Mouse (Mus musculus): ENCODE measurements around the gene Fsip1. TPM values are rescaled to one million over a fixed set of nuclear protein-coding genes. Genes with fewer than 3 reads are reported as not detected.
"Not testable (repeated sequence)": the region's sequence is repeated elsewhere in the genome, so short reads cannot be mapped to it uniquely, and the experiment has no call there.

The Fsip1 gene
- 2.4 and 2.5 TPM in 2 replicates for polyA plus RNA-seq (2016; fragmentation: Nextera tagmentation; extraction: Ambion mirVana)

- Histone ChIP-seq H3K36me3 (replicated peaks) (no peaks in the 10 kb centered on the region), H3K4me1 (peaks cover 9% of the 10 kb centered on the region), H3K4me3 (peak within 1 kb of the TSS; percentile 60), H3K9me3 (no peaks in the 10 kb centered on the region), H3K27ac (peak within 1 kb of the TSS; percentile 88), H3K27me3 (ENCODE audit: poor library complexity, severe bottlenecking) (no peaks in the 10 kb centered on the region)
- under 1% methylated on average over 25 of the region's 25 CpGs for WGBS
- peak; percentile 83 for DNase-seq (ENCODE audit: extremely low spot score, low spot score)
These were observed at the start of gene Fsip1 for GRCm38 (mm10) chr2:118256621-118257053. Gene Fsip1, minus strand, starts transcription at chr2:118256966.

DNA sequence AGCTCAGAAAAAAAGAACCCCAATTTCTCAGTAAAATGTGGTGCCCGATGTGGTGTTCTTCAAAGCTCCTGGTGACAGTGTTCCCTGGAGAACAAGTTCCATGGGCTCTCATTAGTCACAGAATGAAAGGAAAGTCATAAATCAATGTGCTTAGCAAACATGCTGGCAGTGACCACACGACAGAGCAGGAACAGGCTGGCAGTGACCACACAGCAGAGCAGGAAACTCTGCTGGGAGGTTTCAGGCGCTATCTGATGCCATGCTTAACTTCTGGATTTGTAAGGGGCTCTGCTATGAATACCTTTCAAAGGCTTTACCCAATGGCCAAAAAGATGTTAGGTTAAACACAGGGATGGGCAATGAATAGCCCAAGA lies 49.7 kb upstream of the Fsip1 start:
- Histone ChIP-seq H3K27me3 (ENCODE audit: poor library complexity, severe bottlenecking) (no peaks in the 10 kb centered on the region), H3K27ac (no peak overlapping the region), H3K4me1 (no peaks in the 10 kb centered on the region), H3K36me3 (replicated peaks) (no peaks in the 10 kb centered on the region), H3K4me3 (no peak overlapping the region), H3K9me3 (no peaks in the 10 kb centered on the region)
- WGBS = 68% methylated on average over 3 of the region's 3 CpGs
- DNase-seq (ENCODE audit: extremely low spot score, low spot score) = no peak

DNA sequence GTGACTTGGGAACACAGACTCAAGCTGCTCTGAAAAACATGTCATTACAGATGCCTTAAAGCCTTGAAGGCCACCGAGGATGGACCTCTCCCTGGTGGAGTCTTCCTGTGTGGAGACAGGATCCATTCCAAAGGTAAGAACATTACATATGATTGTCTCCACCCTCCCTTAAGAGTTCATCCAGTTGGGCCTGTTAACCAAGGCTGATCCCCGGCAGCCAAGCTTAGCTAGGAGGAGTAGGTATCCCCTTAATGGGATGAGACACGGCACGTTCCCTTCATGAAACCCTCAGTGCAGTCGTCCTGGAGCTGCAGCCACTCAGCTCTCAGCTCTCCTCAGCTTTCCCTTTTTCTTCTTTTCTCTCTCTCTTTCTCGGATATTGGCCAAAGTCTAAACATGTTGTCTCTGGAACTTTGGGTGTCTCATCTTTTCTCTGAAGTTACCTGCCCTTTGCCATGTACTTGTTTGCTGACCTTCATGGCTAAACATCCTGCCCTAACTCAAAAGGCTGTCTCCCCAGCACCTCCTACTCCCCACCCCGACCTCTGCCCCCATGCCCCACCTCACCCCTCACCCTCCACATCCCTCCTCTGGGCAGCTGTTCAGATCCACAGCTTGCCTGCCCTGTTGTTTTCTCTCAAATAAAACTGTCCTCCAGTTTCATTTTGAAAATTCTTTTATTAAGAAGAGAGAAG lies 49.2 kb upstream of the Fsip1 start:
- no peaks in the 10 kb centered on the region for H3K36me3 ChIP-seq (replicated peaks)
- peaks cover 3% of the 10 kb centered on the region; the same call in 1 of the 2 replicates for H3K4me1 ChIP-seq
- no peak for DNase-seq (ENCODE audit: extremely low spot score, low spot score)
- H3K9me3 ChIP-seq = no peaks in the 10 kb centered on the region
- WGBS = 76% methylated on average over 7 of the region's 7 CpGs
- no peak overlapping the region for H3K4me3 ChIP-seq
- H3K27ac ChIP-seq = no peak overlapping the region
- no peaks in the 10 kb centered on the region for H3K27me3 ChIP-seq (ENCODE audit: poor library complexity, severe bottlenecking)

- no peaks in the 10 kb centered on the region for H3K36me3 ChIP-seq (replicated peaks)
- H3K27ac ChIP-seq = no peak overlapping the region
These were observed 46.7 kb upstream of the Fsip1 start for GRCm38 (mm10) chr2:118303456-118303855.

DNA sequence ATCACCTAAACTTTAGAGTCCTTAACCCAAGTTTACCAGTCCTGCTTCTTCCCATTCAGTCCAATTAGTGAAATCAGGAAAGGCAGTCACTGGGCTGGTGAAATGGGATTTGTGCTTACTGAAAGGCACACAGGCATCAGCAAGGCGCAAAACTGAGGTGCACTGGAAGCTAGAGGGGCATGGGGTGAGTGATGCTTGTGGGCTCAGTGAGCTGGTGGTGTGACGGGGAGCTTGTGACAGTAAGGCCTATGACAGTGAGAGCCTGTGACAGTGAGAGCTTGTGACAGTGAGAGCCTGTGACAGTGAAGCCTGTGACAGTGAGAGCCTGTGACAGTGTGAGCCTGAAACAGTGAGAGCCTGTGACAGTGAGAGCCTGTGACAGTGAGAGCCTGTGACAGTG lies 44.9 kb upstream of the Fsip1 start:
- no peak overlapping the region for H3K27ac ChIP-seq
- no peak for DNase-seq (ENCODE audit: extremely low spot score, low spot score)
- H3K27me3 ChIP-seq (ENCODE audit: poor library complexity, severe bottlenecking) = no peaks in the 10 kb centered on the region
- 80% methylated on average over 2 of the region's 2 CpGs for WGBS
- no peaks in the 10 kb centered on the region for H3K36me3 ChIP-seq (replicated peaks)
- no peak overlapping the region for H3K4me3 ChIP-seq
- H3K4me1 ChIP-seq = peaks cover 6% of the 10 kb centered on the region; the same call in 1 of the 2 replicates
- no peaks in the 10 kb centered on the region for H3K9me3 ChIP-seq

More at GRCm38 (mm10) chr2:118303456-118303855, 46.7 kb upstream of the Fsip1 start:
- no peak overlapping the region for H3K4me3 ChIP-seq
- no peaks in the 10 kb centered on the region for H3K27me3 ChIP-seq (ENCODE audit: poor library complexity, severe bottlenecking)
- H3K4me1 ChIP-seq = peaks cover 4% of the 10 kb centered on the region; the same call in 1 of the 2 replicates
- whole genome bisulfite sequencing = 80% methylated on average over 4 of the region's 4 CpGs
- no peak for DNase-seq (ENCODE audit: extremely low spot score, low spot score)
- H3K9me3 ChIP-seq = no peaks in the 10 kb centered on the region

DNA sequence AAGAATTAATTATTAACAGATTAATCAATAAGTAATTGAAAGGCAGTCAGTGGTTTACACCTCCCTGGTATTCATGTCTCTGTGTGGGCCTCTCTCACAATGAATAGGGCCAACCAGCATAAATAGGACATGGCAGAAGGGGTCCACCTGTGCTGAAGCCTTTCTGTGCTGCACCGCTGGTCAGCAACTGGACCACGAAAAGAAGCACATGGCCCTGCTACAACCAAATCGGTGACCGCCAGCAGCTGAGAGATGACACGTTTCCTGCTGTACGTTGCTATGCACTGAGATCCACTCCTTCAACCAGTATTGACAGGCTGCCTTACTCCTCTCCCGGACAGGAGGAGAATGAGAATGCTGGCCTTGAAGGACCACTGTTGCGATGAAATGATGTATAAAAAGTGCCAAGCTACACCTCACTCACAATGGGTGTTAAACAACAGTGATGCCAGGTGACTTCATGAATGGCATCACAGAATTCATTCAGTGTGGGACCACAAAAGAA lies 44.3 kb upstream of the Fsip1 start:
- Histone ChIP-seq H3K27me3 (ENCODE audit: poor library complexity, severe bottlenecking) (no peaks in the 10 kb centered on the region), H3K4me1 (peaks cover 8% of the 10 kb centered on the region; the same call in 1 of the 2 replicates), H3K9me3 (no peaks in the 10 kb centered on the region), H3K36me3 (replicated peaks) (no peaks in the 10 kb centered on the region), H3K4me3 (no peak overlapping the region), H3K27ac (no peak overlapping the region)
- no peak for DNase-seq (ENCODE audit: extremely low spot score, low spot score)
- 86% methylated on average over 8 of the region's 8 CpGs for WGBS

- Histone ChIP-seq H3K9me3 (no peaks in the 10 kb centered on the region), H3K27ac (no peak overlapping the region), H3K36me3 (replicated peaks) (no peaks in the 10 kb centered on the region), H3K4me3 (no peak overlapping the region), H3K4me1 (peaks cover 8% of the 10 kb centered on the region; the same call in 1 of the 2 replicates), H3K27me3 (ENCODE audit: poor library complexity, severe bottlenecking) (no peaks in the 10 kb centered on the region)
- no peak for DNase-seq (ENCODE audit: extremely low spot score, low spot score)
- 95% methylated on average over 2 of the region's 2 CpGs for WGBS
These were observed 43.2 kb upstream of the Fsip1 start for GRCm38 (mm10) chr2:118299981-118300380.

DNA sequence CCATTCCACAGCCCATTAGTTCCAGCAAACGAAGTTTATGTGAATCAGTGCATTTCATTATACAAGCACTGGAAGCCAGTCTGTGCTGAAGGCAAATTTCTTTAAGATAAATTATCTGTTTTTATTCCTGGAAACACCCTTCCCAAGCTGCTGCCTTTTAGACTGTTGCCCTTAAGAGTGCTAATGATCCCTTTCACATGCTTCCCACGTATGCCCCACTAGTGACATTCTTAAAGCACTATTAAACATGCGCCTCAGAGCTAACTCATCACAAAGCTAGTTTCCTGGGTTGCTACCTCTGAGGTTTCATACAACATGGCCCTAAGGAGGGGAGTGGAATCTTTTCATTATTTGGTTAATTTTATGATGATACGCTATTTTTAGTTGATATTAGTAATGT lies 41.8 kb upstream of the Fsip1 start:
- H3K9me3 ChIP-seq = no peaks in the 10 kb centered on the region
- H3K36me3 ChIP-seq (replicated peaks) = no peaks in the 10 kb centered on the region
- H3K27me3 ChIP-seq (ENCODE audit: poor library complexity, severe bottlenecking) = no peaks in the 10 kb centered on the region
- no peak overlapping the region for H3K27ac ChIP-seq
- H3K4me3 ChIP-seq = no peak overlapping the region
- no peak for DNase-seq (ENCODE audit: extremely low spot score, low spot score)
- H3K4me1 ChIP-seq = peaks cover 17% of the 10 kb centered on the region
- 83% methylated on average over 4 of the region's 4 CpGs for WGBS

DNA sequence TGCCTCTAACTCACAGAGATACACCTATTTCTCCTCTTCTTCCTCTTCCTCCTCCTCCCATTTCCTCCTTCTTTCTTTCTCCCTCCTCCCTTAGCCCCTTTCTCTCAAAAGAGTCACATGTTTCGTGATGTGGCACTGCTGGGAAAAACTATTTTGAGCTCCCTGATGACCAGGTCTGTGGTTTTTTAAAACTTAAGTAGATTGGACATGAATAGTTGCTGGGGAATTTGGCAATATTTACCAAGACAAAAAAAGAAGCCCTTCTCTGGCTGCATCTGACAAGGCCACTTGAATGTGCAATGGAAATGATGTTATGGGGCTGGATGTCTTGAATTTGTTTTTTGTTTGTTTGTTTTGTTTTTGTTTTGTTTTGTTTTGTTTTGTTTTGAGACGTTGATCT lies 41.2 kb upstream of the Fsip1 start:
- H3K4me1 ChIP-seq = peaks cover 17% of the 10 kb centered on the region
- no peak overlapping the region for H3K27ac ChIP-seq
- H3K9me3 ChIP-seq = no peaks in the 10 kb centered on the region
- H3K36me3 ChIP-seq (replicated peaks) = no peaks in the 10 kb centered on the region
- DNase-seq (ENCODE audit: extremely low spot score, low spot score) = no peak
- no peaks in the 10 kb centered on the region for H3K27me3 ChIP-seq (ENCODE audit: poor library complexity, severe bottlenecking)
- no peak overlapping the region for H3K4me3 ChIP-seq
- WGBS = 87% methylated on average over 2 of the region's 2 CpGs

- WGBS = 91% methylated on average over 7 of the region's 7 CpGs
- Histone ChIP-seq H3K9me3 (no peaks in the 10 kb centered on the region), H3K36me3 (replicated peaks) (no peaks in the 10 kb centered on the region), H3K27me3 (ENCODE audit: poor library complexity, severe bottlenecking) (no peaks in the 10 kb centered on the region), H3K27ac (no peak overlapping the region), H3K4me1 (peaks cover 13% of the 10 kb centered on the region), H3K4me3 (no peak overlapping the region)
- no peak for DNase-seq (ENCODE audit: extremely low spot score, low spot score)
These were observed 38.7 kb upstream of the Fsip1 start for GRCm38 (mm10) chr2:118295505-118295904.

DNA sequence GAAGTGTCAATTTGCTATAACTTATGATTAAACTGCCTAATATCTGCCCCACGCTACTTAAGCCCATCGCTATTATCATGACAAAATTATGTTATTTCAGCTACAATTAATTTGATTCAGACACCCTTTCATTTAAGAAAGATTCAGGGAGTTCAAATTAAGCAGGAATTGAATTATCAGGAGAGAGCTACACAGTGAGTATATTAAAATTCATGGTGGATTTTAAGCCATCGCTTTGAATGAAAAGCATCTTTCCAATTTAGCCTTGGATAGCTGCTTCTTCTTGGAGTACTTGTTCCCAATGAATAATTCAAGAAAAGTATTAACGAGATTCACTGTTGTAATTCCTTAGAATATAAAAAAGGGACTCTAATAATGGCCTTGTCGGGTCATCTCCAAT lies 36.8 kb upstream of the Fsip1 start:
- Histone ChIP-seq H3K36me3 (replicated peaks) (no peaks in the 10 kb centered on the region), H3K27me3 (ENCODE audit: poor library complexity, severe bottlenecking) (no peaks in the 10 kb centered on the region), H3K27ac (no peak overlapping the region), H3K4me1 (peaks cover 13% of the 10 kb centered on the region), H3K9me3 (no peaks in the 10 kb centered on the region), H3K4me3 (no peak overlapping the region)
- 85% methylated on average over 5 of the region's 5 CpGs for WGBS
- DNase-seq (ENCODE audit: extremely low spot score, low spot score) = no peak

DNA sequence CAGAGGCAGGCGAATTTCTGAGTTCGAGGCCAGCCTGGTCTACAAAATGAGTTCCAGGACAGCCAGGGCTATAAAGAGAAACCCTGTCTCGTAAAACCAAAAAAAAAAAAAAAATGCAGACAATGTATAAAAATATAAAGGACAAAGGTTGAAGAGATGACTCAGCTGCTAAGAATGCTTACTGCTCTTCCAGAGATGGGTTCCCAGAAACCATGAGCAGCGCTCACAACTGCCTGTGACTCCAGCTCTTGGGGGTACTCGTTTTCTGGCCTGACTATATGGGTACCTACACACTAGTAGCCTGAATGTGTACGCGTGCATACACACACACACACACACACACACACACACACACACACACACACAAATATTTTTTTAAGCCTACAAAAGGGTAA lies 32.3 kb upstream of the Fsip1 start:
- H3K36me3 ChIP-seq (replicated peaks); DNase-seq (ENCODE audit: extremely low spot score, low spot score); H3K4me1 ChIP-seq; H3K27ac ChIP-seq; H3K27me3 ChIP-seq (ENCODE audit: poor library complexity, severe bottlenecking); H3K9me3 ChIP-seq; H3K4me3 ChIP-seq: not testable (repeated sequence)
- 88% methylated on average over 7 of the region's 7 CpGs for WGBS

GRCm38 (mm10) chr2:118288326-118289065 lies 31.7 kb upstream of the Fsip1 start:
- Histone ChIP-seq H3K4me1 (no peaks in the 10 kb centered on the region; the same call in 1 of the 2 replicates), H3K4me3 (no peak overlapping the region), H3K36me3 (replicated peaks) (no peaks in the 10 kb centered on the region), H3K27ac (no peak overlapping the region), H3K9me3 (no peaks in the 10 kb centered on the region), H3K27me3 (ENCODE audit: poor library complexity, severe bottlenecking) (no peaks in the 10 kb centered on the region)
- WGBS = 89% methylated on average over 9 of the region's 9 CpGs
- no peak for DNase-seq (ENCODE audit: extremely low spot score, low spot score)
